In genomic region chr19:47937443-47938406, GRCm38 (mm10) we compare ENCODE assay signal across 8 mouse cellular contexts. TPM values are rescaled to one million over a fixed set of nuclear protein-coding genes. Genes with fewer than 3 reads are reported as not detected.
A peak's percentile ranks its signal among the peaks of the same experiment; 100 is the strongest.
DNase-seq lines count a peak whose midpoint lies in the region; ATAC-seq and TF ChIP-seq lines count a peak whose summit lies in the region.

Gene Cfap58 (plus strand): TSS chr19:47937675.

- H3K4me1 ChIP-seq in heart, adult 2 months (ENCODE audit: control insufficient read depth, insufficient read depth, low read length) = no peaks in the 10 kb centered on the region
- H3K4me1 ChIP-seq in kidney, embryonic 14.5 days (ENCODE audit: control insufficient read depth, insufficient read depth, low read length) = 0 out of 2 replicates have a peak, but pooled peaks cover 6% of the 10 kb centered on the region
- H3K4me1 ChIP-seq in lung, embryonic 16.5 days (replicated peaks; ENCODE audit: control insufficient read depth, insufficient read depth, low read length) = peaks cover 6% of the 10 kb centered on the region
- H3K4me1 ChIP-seq in olfactory bulb, adult 2 months (ENCODE audit: control insufficient read depth, insufficient read depth, low read length) = peaks cover 14% of the 10 kb centered on the region

- peak; percentile 44 to 62 for DNase-seq in left cerebral cortex, adult 2 months (ENCODE audit: extremely low spot score in 1 of 2, low spot score in 2 of 2)
- no peak for DNase-seq in left cerebral cortex, adult 9 months (ENCODE audit: low spot score in 2 of 2)
- peak; percentile 26 to 37 for DNase-seq in cerebellum, postnatal 36 days
- DNase-seq in heart, adult 2 months = peak; percentile 64 to 65
- peak; percentile 64 to 76 for DNase-seq in thymus, postnatal 10 days (ENCODE audit: low spot score in 2 of 2)

- no peak for TF ChIP-seq EP300 in heart, adult 2 months (IDR thresholded peaks at IDR 0.05; ENCODE audit: insufficient read depth, low read depth, low read length)

- WGBS in heart, adult 2 months = 8% methylated on average over 41 of the region's 41 CpGs
- WGBS in kidney, embryonic 14.5 days = 3% methylated on average over 41 of the region's 41 CpGs
- WGBS in lung, embryonic 16.5 days = 6% methylated on average over 40 of the region's 41 CpGs
- WGBS in olfactory bulb, adult 2 months = 7% methylated on average over 41 of the region's 41 CpGs

- peak; percentile 17 for TF ChIP-seq CTCF in left cerebral cortex, adult 2 months (IDR thresholded peaks at IDR 0.05)
- peak; percentile 43 for TF ChIP-seq CTCF in heart, adult 2 months (IDR thresholded peaks at IDR 0.05)
- no peak for TF ChIP-seq CTCF in olfactory bulb, adult 2 months (IDR thresholded peaks at IDR 0.05; ENCODE audit: insufficient read depth, low read depth, low read length)

- H3K9me3 ChIP-seq in kidney, embryonic 14.5 days (ENCODE audit: control insufficient read depth, low read length) = no peaks in the 10 kb centered on the region
- H3K9me3 ChIP-seq in lung, embryonic 16.5 days (ENCODE audit: control insufficient read depth, low read length) = no peaks in the 10 kb centered on the region; the same call in 1 of the 2 replicates

- no peak within 1 kb of the TSS for H3K27ac ChIP-seq in left cerebral cortex, adult 2 months
- no peak within 1 kb of the TSS for H3K27ac ChIP-seq in heart, adult 2 months
- no peak within 1 kb of the TSS for H3K27ac ChIP-seq in kidney, embryonic 14.5 days (ENCODE audit: low read depth, low read length)
- no peak within 1 kb of the TSS for H3K27ac ChIP-seq in lung, embryonic 16.5 days (ENCODE audit: low read length)
- H3K27ac ChIP-seq in olfactory bulb, adult 2 months (ENCODE audit: insufficient read depth, low read depth, low read length) = no peak within 1 kb of the TSS

- H3K4me3 ChIP-seq in left cerebral cortex, adult 2 months = peak within 1 kb of the TSS; percentile 51
- H3K4me3 ChIP-seq in heart, adult 2 months = peak within 1 kb of the TSS; percentile 39
- H3K4me3 ChIP-seq in kidney, embryonic 14.5 days (ENCODE audit: low read length) = peak within 1 kb of the TSS; percentile 39
- peak within 1 kb of the TSS; percentile 43 for H3K4me3 ChIP-seq in lung, embryonic 16.5 days (ENCODE audit: low read length)
- H3K4me3 ChIP-seq in olfactory bulb, adult 2 months (ENCODE audit: insufficient read depth, low read depth, low read length) = peak within 1 kb of the TSS; percentile 40

- no peaks in the 10 kb centered on the region for H3K36me3 ChIP-seq in heart, adult 2 months (ENCODE audit: control insufficient read depth, insufficient read depth, low read length)
- no peaks in the 10 kb centered on the region for H3K36me3 ChIP-seq in kidney, embryonic 14.5 days (ENCODE audit: control insufficient read depth, insufficient read depth, low read length)
- no peaks in the 10 kb centered on the region for H3K36me3 ChIP-seq in lung, embryonic 16.5 days (ENCODE audit: control insufficient read depth, insufficient read depth, low read length)

- H3K79me2 ChIP-seq in heart, adult 2 months (replicated peaks; ENCODE audit: control insufficient read depth, insufficient read depth, low read length) = no peaks in the 10 kb centered on the region

- H3K9ac ChIP-seq in heart, adult 2 months (ENCODE audit: low read depth, low read length) = no peak within 1 kb of the TSS
- H3K9ac ChIP-seq in kidney, embryonic 14.5 days (ENCODE audit: low read depth, low read length) = peak within 1 kb of the TSS; percentile 34; the same call in 1 of the 2 replicates
- peak within 1 kb of the TSS; percentile 49 for H3K9ac ChIP-seq in lung, embryonic 16.5 days (ENCODE audit: low read length)

- intact Hi-C loops in left cerebral cortex, adult 2 months (cut with DNase I) = loop anchor here (10.0 kb wide), 1 partner anchor 433 kb away; no protein-coding TSS in a partner anchor
- intact Hi-C loops in heart, adult 2 months (cut with DNase I) = no loop called here

- H3K27me3 ChIP-seq in heart, adult 2 months (ENCODE audit: control insufficient read depth, insufficient read depth, low read length) = peaks cover 1% of the 10 kb centered on the region; the same call in 1 of the 2 replicates
- peaks cover 11% of the 10 kb centered on the region for H3K27me3 ChIP-seq in kidney, embryonic 14.5 days (ENCODE audit: control insufficient read depth, insufficient read depth, low read length)
- H3K27me3 ChIP-seq in lung, embryonic 16.5 days (ENCODE audit: control insufficient read depth, insufficient read depth, low read depth, low read length) = peaks cover 9% of the 10 kb centered on the region; the same call in 1 of the 2 replicates

- no peak for TF ChIP-seq POLR2A in heart, adult 2 months (IDR thresholded peaks at IDR 0.05; ENCODE audit: insufficient read depth, low read depth, low read length)
- no peak for TF ChIP-seq POLR2A in olfactory bulb, adult 2 months (IDR thresholded peaks at IDR 0.05; ENCODE audit: insufficient read depth, low read depth, low read length)

- H3K4me2 ChIP-seq in kidney, embryonic 14.5 days (replicated peaks; ENCODE audit: low read depth, low read length) = peak within 1 kb of the TSS; percentile 75
- peak within 1 kb of the TSS; percentile 78 for H3K4me2 ChIP-seq in lung, embryonic 16.5 days (ENCODE audit: low read depth, low read length)

- ATAC-seq in kidney, embryonic 14.5 days (ENCODE audit: low FRiP score, low TSS enrichment) = peak; percentile 85
- peak; percentile 80 for ATAC-seq in lung, embryonic 16.5 days (ENCODE audit: low read depth)

RNA-seq across cellular contexts. Expression of gene Cfap58, which starts in this region (rescaled TPM):
- under 1 TPM; 0.27 to 0.30 TPM for total RNA-seq in left cerebral cortex, adult 2 months (2021)
- 1 to 10 TPM; 1.9 to 2.1 TPM for total RNA-seq in heart, adult 2 months (2021)
- polyA plus RNA-seq in heart, adult 2 months (2012; rRNA removed) = 0.02 TPM in 1 of 2 replicates, not detected in the other
- polyA plus RNA-seq in kidney, embryonic 14.5 days (2014; fragmentation: Nextera tagmentation; extraction: Ambion mirVana) = 0.09 TPM in 1 of 2 replicates, not detected in the other
- 0.53 and 0.73 TPM in 2 replicates for polyA plus RNA-seq in lung, embryonic 16.5 days (2015; fragmentation: Nextera tagmentation; extraction: Ambion mirVana)
- not detected in 2 replicates for polyA plus RNA-seq in olfactory bulb, adult 2 months (2012; ENCODE audit: insufficient read depth, insufficient read length, low replicate concordance, missing spikeins)

Comparison
In these comparisons a context has a peak if more than half of its experiments do, and no peak if none do; other contexts are left out.
1. Peak in DNase-seq and H3K4me3 ChIP-seq in left cerebral cortex, adult 2 months; RNA of the gene not detected or under 1 TPM.
2. Peak in ATAC-seq, H3K4me3 ChIP-seq, H3K9ac ChIP-seq and H3K4me2 ChIP-seq in kidney, embryonic 14.5 days; RNA of the gene not detected or under 1 TPM.
3. Peak in ATAC-seq, H3K4me3 ChIP-seq, H3K9ac ChIP-seq and H3K4me2 ChIP-seq in lung, embryonic 16.5 days; RNA of the gene not detected or under 1 TPM.
4. DNase-seq: peak in cerebellum, postnatal 36 days (2 of 2), heart, adult 2 months (2 of 2) and thymus, postnatal 10 days (2 of 2); none in left cerebral cortex, adult 9 months (0 of 2).
5. Peak in every context shown above with its lines, with median percentiles within 50 percentile points of each other: H3K4me3 ChIP-seq.